Mouse (Mus musculus) cerebellum, adult 8-10 months (tissue): ENCODE measurements at regions not wholly inside any gene's neighbourhood (a gene's known extent, or its start where the extent isn't known, plus 50 kb on each side); places are given as distances from the start of the nearest gene placed in this dataset.

ENCODE experiments used
- DNase-seq: peaks from one replicate; pipeline ENCODE4 v3.0.0; 2022

DNA sequence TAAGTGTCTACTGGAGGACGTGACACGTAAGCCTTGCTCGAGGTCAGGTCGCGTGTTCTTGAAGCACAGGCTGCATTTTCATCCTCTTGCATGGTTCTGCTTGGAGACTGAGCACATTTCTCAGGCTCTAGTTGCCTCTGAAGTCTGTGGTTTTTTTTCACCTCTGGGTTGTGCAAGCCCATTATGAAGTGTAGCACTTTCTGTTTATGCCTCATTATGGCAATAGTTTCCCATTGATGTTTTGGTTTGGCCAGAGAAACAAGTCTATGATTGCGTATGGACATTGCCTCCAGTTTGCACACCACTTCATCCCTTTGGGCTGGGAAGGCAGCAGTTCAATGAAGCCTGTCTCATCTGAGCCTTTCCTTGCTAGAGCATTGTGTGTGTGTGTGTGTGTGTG is 72.4 kb upstream of the Nr2f2 start:
- no peak for DNase-seq

GRCm38 (mm10) chr7:70433838-70434237 is 67.3 kb upstream of the Nr2f2 start:
- no peak for DNase-seq

DNA sequence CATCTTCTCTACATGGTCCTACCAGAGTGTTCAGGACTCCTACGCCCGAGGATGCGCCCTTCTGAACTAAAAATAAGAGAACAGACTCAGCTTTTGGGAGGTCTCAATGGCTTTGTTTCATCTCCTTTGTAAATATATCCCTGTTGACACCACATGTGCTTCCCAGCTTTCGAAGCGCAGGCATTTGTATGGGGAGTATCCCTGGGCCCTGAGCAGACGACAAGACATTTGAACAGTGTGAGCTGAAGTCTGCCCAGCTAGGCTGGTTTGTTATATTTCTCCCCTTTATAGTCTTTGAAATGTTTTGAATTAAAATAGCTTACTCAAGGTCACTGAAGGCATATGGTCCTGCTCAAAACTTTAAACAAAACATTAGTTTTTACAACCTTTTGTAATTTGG is 66.8 kb upstream of the Nr2f2 start:
- DNase-seq = no peak

DNA sequence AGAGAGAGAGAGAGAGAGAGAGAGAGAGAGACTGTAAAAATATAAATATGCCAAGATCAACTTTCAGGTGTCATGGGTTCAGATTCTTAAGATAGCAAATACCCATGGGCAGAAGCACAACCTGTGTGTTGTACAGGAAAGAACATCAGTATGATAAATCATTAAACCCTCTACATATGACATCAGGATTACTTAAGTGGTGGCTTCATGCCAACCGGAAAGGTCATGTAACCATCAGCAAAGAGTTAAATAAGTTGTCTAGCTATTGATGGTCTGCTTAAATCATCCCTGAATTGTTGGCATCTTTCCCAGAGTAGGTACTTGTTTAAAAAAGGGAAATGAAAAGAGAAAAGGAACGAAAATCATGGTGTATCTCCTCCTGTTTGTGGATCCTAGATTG is 65.2 kb upstream of the Nr2f2 start:
- no peak for DNase-seq

GRCm38 (mm10) chr7:70429326-70429725 is 62.8 kb upstream of the Nr2f2 start:
- no peak for DNase-seq

GRCm38 (mm10) chr7:70424231-70424620 is 57.7 kb upstream of the Nr2f2 start:
- no peak for DNase-seq

GRCm38 (mm10) chr7:70423524-70424230 is 57.1 kb upstream of the Nr2f2 start:
- DNase-seq = no peak

DNA sequence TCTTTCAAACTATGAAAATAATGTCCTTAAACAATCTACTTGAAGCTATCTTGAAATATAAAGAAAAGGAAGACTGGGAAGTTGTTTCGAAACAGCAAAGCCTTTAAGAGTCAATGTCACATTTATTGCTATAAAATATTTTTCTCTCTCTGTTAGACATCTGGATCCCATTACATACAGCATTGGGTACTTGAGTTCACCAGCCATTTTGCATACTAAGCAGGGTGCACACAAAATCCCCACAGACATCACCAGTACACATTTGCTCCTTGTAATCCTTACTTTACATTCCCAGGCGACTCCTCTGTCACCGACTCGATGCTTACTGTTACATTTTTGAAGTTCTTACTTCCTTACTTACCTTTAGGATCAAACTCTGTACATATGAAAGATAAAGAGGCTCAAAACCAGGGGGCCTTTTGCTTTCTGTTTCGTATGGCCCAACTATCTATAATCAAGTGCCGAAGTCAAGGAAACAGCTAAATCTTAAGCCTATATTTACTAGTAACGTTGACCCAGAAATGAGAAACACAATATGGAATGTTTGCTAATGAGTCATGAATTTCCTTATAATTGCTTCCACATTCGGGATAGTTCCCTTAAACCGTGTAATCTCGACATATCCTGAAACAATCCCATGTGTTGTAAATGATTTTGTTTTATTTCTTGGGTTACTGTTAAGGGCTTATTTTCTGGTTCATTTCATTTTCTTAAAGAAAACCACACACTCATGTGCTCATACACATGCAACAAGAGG is 49.8 kb upstream of the Nr2f2 start:
- DNase-seq = no peak
